Mouse (Mus musculus) gastrocnemius, postnatal 14 days (tissue): ENCODE data around the gene Armh1. TPM values are rescaled to one million over a fixed set of nuclear protein-coding genes. Genes with fewer than 3 reads are reported as not detected.
"Not testable (repeated sequence)": the region's sequence is repeated elsewhere in the genome, so short reads cannot be mapped to it uniquely, and the experiment has no call there.

Experiments used
- DNase-seq: peaks from one replicate; pipeline ENCODE4 v3.0.0; 2021; ENCODE audit warnings: mixed read lengths
- intact Hi-C: fragments of 180-260 bp; cut with DNase I; formaldehyde crosslinking; loops from one replicate; pipeline ENCODE4 v1.15.1; 2025; ENCODE audit warnings: low total_unique reads
- total RNA-seq, 2 experiments: library from RNA; stranded (reverse); gene quantifications; 2 replicates each; pipeline ENCODE4 v1.2.3; 2021

Armh1 gene
- total RNA-seq, 2 experiments from 2014 or later: not detected

GRCm38 (mm10) chr4:117189382-117189855 lies 62.5 kb downstream of the Armh1 start:
- intact Hi-C loops: no loop called here

GRCm38 (mm10) chr4:117188969-117189368 lies 63.0 kb downstream of the Armh1 start:
- DNase-seq: no peak
- intact Hi-C loops: no loop called here

More at GRCm38 (mm10) chr4:117189382-117189855, 62.5 kb downstream of the Armh1 start:
- DNase-seq: peak; percentile 84

- DNase-seq, intact Hi-C loops: not testable (repeated sequence)
These were observed 69.2 kb downstream of the Armh1 start for GRCm38 (mm10) chr4:117182759-117183096.

- intact Hi-C loops: no loop called here
- DNase-seq: peak; percentile 90
These were observed 69.8 kb downstream of the Armh1 start, which contains the start of gene Kif2c for GRCm38 (mm10) chr4:117181863-117182758. Kif2c (minus strand) TSS chr4:117182639.

- intact Hi-C loops: no loop called here
- DNase-seq: no peak
These were observed 82.0 kb downstream of the Armh1 start for GRCm38 (mm10) chr4:117169936-117170335.

Other genes starting within 250 kb of the Armh1 start
- 10 to 100 TPM; 22.0 to 24.8 TPM for gene Eif2b3, start 232.7 kb downstream of the Armh1 start, total RNA-seq
- 1 to 10 TPM; 3.8 to 5.9 TPM for gene Ptch2, start 156.1 kb downstream of the Armh1 start, total RNA-seq
- gene Btbd19, start 126.4 kb downstream of the Armh1 start, total RNA-seq: 1 to 10 TPM; 3.3 to 3.6 TPM
- gene Tctex1d4, start 125.3 kb downstream of the Armh1 start, total RNA-seq: not detected
- gene Plk3, start 118.2 kb downstream of the Armh1 start, total RNA-seq: under 1 TPM; 0.91 to 0.96 TPM
- gene Rps8, start 95.9 kb downstream of the Armh1 start, total RNA-seq: 100 to 1,000 TPM; 786 to 929 TPM
- 1 to 10 TPM; 1.6 to 1.8 TPM for gene Kif2c, start 69.5 kb downstream of the Armh1 start, total RNA-seq
- 1 to 10 TPM; 4.0 to 5.9 TPM for gene Tmem53, start 174 bp downstream of the Armh1 start, total RNA-seq
- 10 to 100 TPM; 38.0 to 38.5 TPM for gene Rnf220, start 244.9 kb upstream of the Armh1 start, total RNA-seq